ENCODE assay signal across 8 mouse cellular contexts in genomic region chr9:71616185-71616584, GRCm38 (mm10). TPM values are rescaled to one million over a fixed set of nuclear protein-coding genes. Genes with fewer than 3 reads are reported as not detected.
A peak's percentile ranks its signal among the peaks of the same experiment; 100 is the strongest.
DNase-seq lines count a peak whose midpoint lies in the region; ATAC-seq and TF ChIP-seq lines count a peak whose summit lies in the region.

No protein-coding gene starts in this region.

- no peaks in the 10 kb centered on the region for H3K27me3 ChIP-seq in Patski

- POLR2A ChIA-PET in Patski (lab: Charles Lee) = interaction anchor here (0.6 kb wide), 1 partner anchor 487 kb away, joined by 5 read pairs; no protein-coding TSS in a partner anchor

- 3% methylated on average over 3 of the region's 3 CpGs for WGBS in lung, adult 2 months

- no peak for ATAC-seq in Patski
- peak; percentile 85 for ATAC-seq in common myeloid progenitor, adult 5-6 weeks (replicated peaks; ENCODE audit: low read depth, poor library complexity, severe bottlenecking)

- no peaks in the 10 kb centered on the region for H3K4me1 ChIP-seq in lung, adult 2 months (ENCODE audit: control insufficient read depth, insufficient read depth, low read length)

- CTCF ChIA-PET in Patski (lab: Charles Lee) = interaction anchor here (0.7 to 4.8 kb wide), 30 partner anchors 9 to 405 kb away, joined by 3 to 38 read pairs (median 5); partner anchors contain the start of genes Myzap and Polr2m

- TF ChIP-seq CTCF in Patski (IDR thresholded peaks at IDR 0.05) = peak; percentile 89
- TF ChIP-seq CTCF in lung, adult 2 months (IDR thresholded peaks at IDR 0.05; ENCODE audit: insufficient read depth, low read length) = peak; percentile 92

- intact Hi-C loops in gastrocnemius, postnatal 36 days (cut with DNase I) = loop anchor here (1.0 to 10.0 kb wide), 2 partner anchors 70 to 401 kb away; partner anchors contain the start of gene Aldh1a2

- in situ Hi-C loops in Patski (cut with MboI; ENCODE audit: low pct_unique_long_range_greater_than_20kb) = loop anchor here (10.0 kb wide), 1 partner anchor 401 kb away; the partner anchor contains the start of gene Aldh1a2

- peak; percentile 85 to 86 for DNase-seq in B cell, adult 2 months
- DNase-seq in Patski (ENCODE audit: low read depth, low spot score) = no peak
- DNase-seq in gastrocnemius, postnatal 36 days = peak; percentile 57 to 68
- DNase-seq in kidney, postnatal 36 days = peak; percentile 78 to 92
- peak; percentile 74 for DNase-seq in lung, adult 2 months
- DNase-seq in right cerebral cortex, postnatal 10 days (ENCODE audit: low spot score in 2 of 2) = peak; percentile 75 to 86
- DNase-seq in urinary bladder, postnatal 14 days (ENCODE audit: low spot score) = peak; percentile 86

- no peak overlapping the region for H3K4me3 ChIP-seq in lung, adult 2 months (replicated peaks; ENCODE audit: extremely low read depth, low read depth, low read length)

- no peak for TF ChIP-seq POLR2A in lung, adult 2 months (IDR thresholded peaks at IDR 0.05; ENCODE audit: borderline replicate concordance, extremely low read depth, low read depth, low read length)

RNA-seq across cellular contexts. Expression of gene Myzap, which starts 24.0 kb away (rescaled TPM):
- 0.71 TPM for polyA plus RNA-seq in Patski (2021)
- total RNA-seq in common myeloid progenitor, adult 5-6 weeks (2017) = 0.27 TPM in 1 of 2 replicates, not detected in the other
- 1 to 10 TPM; 4.5 to 4.9 TPM for total RNA-seq in gastrocnemius, postnatal 36 days (2021)
- polyA plus RNA-seq in lung, adult 2 months (2012; rRNA removed) = 67.7 and 79.6 TPM in 2 replicates
